Mouse (Mus musculus) heart, postnatal 0 days (tissue): ENCODE data around the gene Nxf1. TPM values are rescaled to one million over a fixed set of nuclear protein-coding genes. Genes with fewer than 3 reads are reported as not detected.

Experiments used
- ATAC-seq: fragments of 200-750 bp; cut with Nextera tagmentation; 2 replicates; pipeline ENCODE4 v1.8.0; 2017; ENCODE audit warnings: low read depth, moderate number of reproducible peaks, moderate library complexity; ENCODE audit not compliant: insufficient read depth
- DNase-seq: peaks from one replicate; pipeline ENCODE4 v3.0.0-alpha.2; 2016; ENCODE audit warnings: low spot score
- H3K27ac ChIP-seq: fragments of 300-500 bp; sonication (generic); 2 replicates; pipeline ENCODE4 v1.5.1; 2014; ENCODE audit warnings: low read depth, mild to moderate bottlenecking
- H3K27me3 ChIP-seq: fragments of 300-500 bp; sonication (generic); 2 replicates; pipeline ENCODE4 v1.6.1; 2014; ENCODE audit warnings: low read length, mixed read lengths; ENCODE audit not compliant: control insufficient read depth, insufficient read depth
- H3K36me3 ChIP-seq: fragments of 300-500 bp; sonication (generic); replicated peaks from 2 replicates; pipeline ENCODE4 v1.6.1; 2014; ENCODE audit warnings: low read length, mixed read lengths; ENCODE audit not compliant: control insufficient read depth, insufficient read depth
- H3K4me1 ChIP-seq: fragments of 300-500 bp; sonication (generic); 2 replicates; pipeline ENCODE4 v1.6.1; 2014; ENCODE audit warnings: antibody characterized with exemption; ENCODE audit not compliant: control insufficient read depth, insufficient read depth
- H3K4me2 ChIP-seq: fragments of 300-500 bp; sonication (generic); 2 replicates; pipeline ENCODE4 v1.6.1; 2014; ENCODE audit warnings: low read depth, mild to moderate bottlenecking, low read length, moderate library complexity
- H3K4me3 ChIP-seq: fragments of 300-500 bp; sonication (generic); 2 replicates; pipeline ENCODE4 v1.5.1; 2014; ENCODE audit warnings: low read depth, low read length
- H3K9ac ChIP-seq: fragments of 300-500 bp; sonication (generic); replicated peaks from 2 replicates; pipeline ENCODE4 v1.6.1; 2014; ENCODE audit warnings: low read depth, low read length, mixed read lengths
- H3K9me3 ChIP-seq: fragments of 300-500 bp; sonication (generic); replicated peaks from 2 replicates; pipeline ENCODE4 v1.6.1; 2016; ENCODE audit warnings: low read length; ENCODE audit not compliant: control insufficient read depth
- CTCF ChIP-seq: IDR thresholded peaks from 2 replicates; pipeline ENCODE4 v1.5.1; 2016; ENCODE audit warnings: antibody characterized with exemption, control low read depth, low read depth
- EP300 ChIP-seq: IDR thresholded peaks from 2 replicates; pipeline ENCODE4 v1.6.1; 2016; ENCODE audit warnings: antibody characterized with exemption, low read depth
- WGBS: fragments of 180-500 bp; shearing (Covaris S2); extraction: QIAGEN DNeasy Blood & Tissue Kit; methylation state at CpG from one replicate; pipeline ENCODE4 v1.1.7; 2014; 5-methylcytosine and 5-hydroxymethylcytosine counted together
- polyA plus RNA-seq: library from polyadenylated mRNA; unstranded; fragments of >200 nt; fragmentation: Nextera tagmentation; extraction: Ambion mirVana; gene quantifications from 2 replicates; pipeline ENCODE4 v1.2.1, GENCODE M21; 2015
- total RNA-seq: library from RNA; depleted of rRNA; stranded (reverse); fragments of >200 nt; gene quantifications from 2 replicates; pipeline ENCODE4 v1.2.3, GENCODE M21; 2014; ENCODE audit warnings: low replicate concordance

The Nxf1 gene
- total and polyA plus RNA-seq, 2 experiments from 2014 or later, result 42.3 to 54.8 TPM

GRCm38 (mm10) chr19:8774951-8775421, 18.1 kb downstream of the Nxf1 start:
- peak overlapping the region; percentile 75 for H3K4me3 ChIP-seq
- H3K27me3 ChIP-seq, result no peaks in the 10 kb centered on the region
- H3K9ac ChIP-seq, result peak overlapping the region; percentile 96
- TF ChIP-seq EP300 (no peak), CTCF (no peak)
- 3% methylated on average over 20 of the region's 20 CpGs for WGBS
- H3K4me2 ChIP-seq, result peak overlapping the region; percentile 99
- ATAC-seq (peak; percentile 0; the same call in 1 of the 2 replicates), DNase-seq (no peak)
- peaks cover 15% of the 10 kb centered on the region for H3K36me3 ChIP-seq
- peak overlapping the region; percentile 98 for H3K27ac ChIP-seq
- H3K9me3 ChIP-seq, result no peaks in the 10 kb centered on the region
- peaks cover 20% of the 10 kb centered on the region for H3K4me1 ChIP-seq

GRCm38 (mm10) chr19:8786008-8786781, 29.3 kb downstream of the Nxf1 start, which contains the start of gene Taf6l:
Taf6l (minus strand) TSS chr19:8786417.
- H3K4me2 ChIP-seq, result peak within 1 kb of the TSS; percentile 86
- H3K4me3 ChIP-seq, result peak within 1 kb of the TSS; percentile 85
- DNase-seq, result peak; percentile 95
- H3K36me3 ChIP-seq, result peaks cover 26% of the 10 kb centered on the region
- H3K4me1 ChIP-seq, result no peaks in the 10 kb centered on the region; the same call in 1 of the 2 replicates
- no peaks in the 10 kb centered on the region for H3K9me3 ChIP-seq
- TF ChIP-seq EP300 (no peak), CTCF (peak; percentile 36)
- peak within 1 kb of the TSS; percentile 67 for H3K9ac ChIP-seq
- H3K27ac ChIP-seq, result peak within 1 kb of the TSS; percentile 68
- peak; percentile 99 for ATAC-seq
- 1% methylated on average over 32 of the region's 32 CpGs for WGBS
- no peaks in the 10 kb centered on the region for H3K27me3 ChIP-seq

- H3K9me3 ChIP-seq, result no peaks in the 10 kb centered on the region
- H3K4me3 ChIP-seq, result no peak overlapping the region
- no peak for TF ChIP-seq CTCF
- TF ChIP-seq EP300, result no peak
- ATAC-seq, result no peak
- no peaks in the 10 kb centered on the region; the same call in 1 of the 2 replicates for H3K4me1 ChIP-seq
- peaks cover 17% of the 10 kb centered on the region for H3K36me3 ChIP-seq
- 47% methylated on average over 3 of the region's 3 CpGs for WGBS
- no peak overlapping the region for H3K27ac ChIP-seq
- H3K9ac ChIP-seq, result no peak overlapping the region
- no peak for DNase-seq
- no peaks in the 10 kb centered on the region for H3K27me3 ChIP-seq
- H3K4me2 ChIP-seq, result no peak overlapping the region
These were observed 31.6 kb downstream of the Nxf1 start for GRCm38 (mm10) chr19:8788521-8788920.

- TF ChIP-seq EP300, result no peak
- no peak for TF ChIP-seq CTCF
- Histone ChIP-seq H3K9me3 (no peaks in the 10 kb centered on the region), H3K9ac (no peak overlapping the region), H3K4me1 (no peaks in the 10 kb centered on the region; the same call in 1 of the 2 replicates), H3K4me3 (no peak overlapping the region), H3K27me3 (no peaks in the 10 kb centered on the region), H3K27ac (no peak overlapping the region), H3K4me2 (no peak overlapping the region), H3K36me3 (peaks cover 19% of the 10 kb centered on the region)
- ATAC-seq, result no peak
- no peak for DNase-seq
- WGBS, result 52% methylated on average over 1 of the region's 1 CpGs
These were observed 32.3 kb downstream of the Nxf1 start for GRCm38 (mm10) chr19:8789171-8789570.

- no peak for ATAC-seq
- 74% methylated on average over 7 of the region's 7 CpGs for WGBS
- H3K4me1 ChIP-seq, result no peaks in the 10 kb centered on the region; the same call in 1 of the 2 replicates
- H3K9me3 ChIP-seq, result no peaks in the 10 kb centered on the region
- H3K9ac ChIP-seq, result no peak overlapping the region
- TF ChIP-seq CTCF (no peak), EP300 (no peak)
- no peak overlapping the region for H3K4me3 ChIP-seq
- H3K27ac ChIP-seq, result no peak overlapping the region
- DNase-seq, result no peak
- H3K27me3 ChIP-seq, result no peaks in the 10 kb centered on the region
- peaks cover 29% of the 10 kb centered on the region for H3K36me3 ChIP-seq
- no peak overlapping the region for H3K4me2 ChIP-seq
These were observed 33.3 kb downstream of the Nxf1 start for GRCm38 (mm10) chr19:8790171-8790570.
